Mouse (Mus musculus): ENCODE measurements around the gene Psph. TPM values are rescaled to one million over a fixed set of nuclear protein-coding genes. Genes with fewer than 3 reads are reported as not detected.
"Not testable (repeated sequence)": the region's sequence is repeated elsewhere in the genome, so short reads cannot be mapped to it uniquely, and the experiment has no call there.

Psph gene
- total RNA-seq (2015) (30.4 and 30.5 TPM in 2 replicates), total RNA-seq (2017) (22.8 and 24.3 TPM in 2 replicates)

GRCm38 (mm10) chr5:129786818-129787790, at the start of gene Psph:
TSS of gene Psph (minus strand) at chr5:129787449.
- ATAC-seq (replicated peaks; ENCODE audit: poor library complexity): peak; percentile 86

GRCm38 (mm10) chr5:129790591-129790990, 3.3 kb upstream of the Psph start:
- ATAC-seq (replicated peaks; ENCODE audit: poor library complexity): not testable (repeated sequence)

GRCm38 (mm10) chr5:129787818-129788593, 757 bp upstream of the Psph start:
- no peak for ATAC-seq (replicated peaks; ENCODE audit: poor library complexity)

GRCm38 (mm10) chr5:129786161-129786560, 1.1 kb downstream of the Psph start:
- ATAC-seq (replicated peaks; ENCODE audit: poor library complexity): no peak

- ATAC-seq (replicated peaks; ENCODE audit: poor library complexity): 0 out of 2 replicates have a peak, but pooled peaks have one; percentile 10
These were observed 1.9 kb downstream of the Psph start for GRCm38 (mm10) chr5:129785235-129785870.

- peak; percentile 26 for ATAC-seq (replicated peaks; ENCODE audit: poor library complexity)
These were observed 5.0 kb downstream of the Psph start for GRCm38 (mm10) chr5:129782211-129782610.

GRCm38 (mm10) chr5:129780131-129780530, 7.1 kb downstream of the Psph start:
- ATAC-seq (replicated peaks; ENCODE audit: poor library complexity): no peak

GRCm38 (mm10) chr5:129778996-129779716, 8.1 kb downstream of the Psph start:
- peak; percentile 77 for ATAC-seq (replicated peaks; ENCODE audit: poor library complexity)

GRCm38 (mm10) chr5:129778348-129778995, 8.8 kb downstream of the Psph start:
- ATAC-seq (replicated peaks; ENCODE audit: poor library complexity): no peak

- no peak for ATAC-seq (replicated peaks; ENCODE audit: poor library complexity)
These were observed 12.6 kb downstream of the Psph start for GRCm38 (mm10) chr5:129774661-129775060.

- ATAC-seq (replicated peaks; ENCODE audit: poor library complexity): not testable (repeated sequence)
These were observed 13.9 kb downstream of the Psph start for GRCm38 (mm10) chr5:129773330-129773729.

GRCm38 (mm10) chr5:129772433-129772832, 14.8 kb downstream of the Psph start:
- no peak for ATAC-seq (replicated peaks; ENCODE audit: poor library complexity)

- no peak for ATAC-seq (replicated peaks; ENCODE audit: poor library complexity)
These were observed 16.6 kb downstream of the Psph start for GRCm38 (mm10) chr5:129770443-129771355.

- no peak for ATAC-seq (replicated peaks; ENCODE audit: poor library complexity)
These were observed 25.2 kb downstream of the Psph start for GRCm38 (mm10) chr5:129761865-129762540.

- no peak for ATAC-seq (replicated peaks; ENCODE audit: poor library complexity)
These were observed 27.2 kb downstream of the Psph start for GRCm38 (mm10) chr5:129759929-129760480.

GRCm38 (mm10) chr5:129756886-129757285, 30.4 kb downstream of the Psph start:
- ATAC-seq (replicated peaks; ENCODE audit: poor library complexity): no peak

GRCm38 (mm10) chr5:129744050-129744449, 43.2 kb downstream of the Psph start:
- ATAC-seq (replicated peaks; ENCODE audit: poor library complexity): no peak
